ENCODE assay signal across 14 mouse cellular contexts in the genomic region with DNA sequence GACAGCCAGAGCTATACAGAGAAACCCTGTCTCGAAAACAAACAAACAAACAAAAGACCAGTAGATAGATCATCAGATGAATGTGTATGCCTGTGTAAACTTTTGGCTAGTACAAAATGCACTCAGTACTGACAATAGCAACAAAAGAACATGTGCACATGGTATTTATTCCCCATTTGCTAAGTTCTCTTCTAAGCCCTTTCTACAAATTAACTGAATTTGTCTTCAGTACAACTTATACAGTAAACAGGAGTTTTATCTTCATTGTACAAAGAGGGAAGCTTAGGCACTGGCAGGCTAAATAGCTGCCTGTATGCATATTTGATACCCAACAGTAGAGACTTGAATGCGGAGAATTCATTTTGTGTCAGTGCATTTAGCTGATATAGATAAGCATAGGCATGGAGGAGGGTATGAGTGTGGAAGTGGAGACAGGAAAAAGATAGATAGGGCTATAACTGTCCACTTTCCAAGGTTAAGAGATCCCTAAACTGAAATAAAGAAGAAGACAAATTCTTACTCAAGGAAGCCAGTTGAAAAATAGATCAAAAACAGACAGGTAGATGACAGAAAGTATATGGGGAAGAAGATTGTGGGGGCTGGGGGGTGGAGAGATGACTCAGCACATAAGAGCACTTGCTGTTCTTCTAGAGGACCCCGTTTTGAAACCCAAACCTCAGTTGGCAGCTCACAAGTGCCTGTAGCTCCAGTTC.
"Had no signal": no experiment of that assay in that cellular context is flagged by ENCODE, and none has a peak within 500 bp of the region (broad histone marks: within the 10 kb centered on the region; RNA-seq: fewer than 3 reads in every experiment).

No protein-coding gene starts in this region.

- H3K9ac ChIP-seq: intestine, embryonic 15.5 days; limb, embryonic 15.5 days; neural tube, embryonic 15.5 days had no signal

- H3K36me3 ChIP-seq: intestine, embryonic 15.5 days; limb, embryonic 15.5 days; midbrain, embryonic 10.5 days; neural tube, embryonic 15.5 days had no signal

- DNase-seq: kidney, adult 2 months; kidney, postnatal 25 days; layer of hippocampus, adult 9-11 months; layer of hippocampus, postnatal 36 days; lung, adult 18-20 months; midbrain, embryonic 14.5 days; thymus, adult 18-20 months; thymus, postnatal 14 days had no signal

- H3K4me2 ChIP-seq: intestine, embryonic 15.5 days; limb, embryonic 15.5 days; neural tube, embryonic 15.5 days had no signal

- ATAC-seq: intestine, embryonic 15.5 days had no signal

- H3K9me3 ChIP-seq: intestine, embryonic 15.5 days; limb, embryonic 15.5 days; midbrain, embryonic 10.5 days; neural tube, embryonic 15.5 days had no signal

- H3K27ac ChIP-seq: intestine, embryonic 15.5 days; limb, embryonic 15.5 days; midbrain, embryonic 10.5 days; neural tube, embryonic 15.5 days; stomach, postnatal 0 days had no signal

- H3K27me3 ChIP-seq: intestine, embryonic 15.5 days; limb, embryonic 15.5 days; neural tube, embryonic 15.5 days had no signal

- H3K4me1 ChIP-seq: intestine, embryonic 15.5 days; neural tube, embryonic 15.5 days had no signal

- H3K4me3 ChIP-seq: intestine, embryonic 15.5 days; limb, embryonic 15.5 days; midbrain, embryonic 10.5 days; myocyte; neural tube, embryonic 15.5 days had no signal
